Mouse (Mus musculus) myocyte (in vitro differentiated cells): Measurements from ENCODE around the gene Ybx2.

ENCODE experiments used
- CEBPB ChIP-seq: IDR thresholded peaks from 2 replicates; pipeline ENCODE4 v1.6.1; 2011; ENCODE audit warnings: mild to moderate bottlenecking, moderate library complexity; ENCODE audit not compliant: poor library complexity, insufficient read depth, severe bottlenecking
- E2F4 ChIP-seq: IDR thresholded peaks from one replicate; pipeline ENCODE4 v1.6.1; 2011; ENCODE audit warnings: mild to moderate bottlenecking, control low read depth, moderate library complexity; ENCODE audit not compliant: insufficient read depth
- MAX ChIP-seq: IDR thresholded peaks from one replicate; pipeline ENCODE4 v1.6.1; 2011; ENCODE audit warnings: low read depth, mild to moderate bottlenecking, control low read depth
- MYOD1 ChIP-seq, 3 experiments: IDR thresholded peaks; one replicate each; pipeline ENCODE4 v1.6.1; 2011; ENCODE audit warnings: control low read depth in 2 of 3, low read depth in 2 of 3, mild to moderate bottlenecking in 2 of 3, moderate library complexity in 1 of 3; ENCODE audit not compliant: insufficient read length in 2 of 3, control insufficient read depth in 1 of 3
- MYOG ChIP-seq, 3 experiments: IDR thresholded peaks; one replicate each; pipeline ENCODE4 v1.6.1; 2011; ENCODE audit warnings: control low read depth in 2 of 3, low read depth in 2 of 3, mild to moderate bottlenecking in 2 of 3; ENCODE audit not compliant: insufficient read length in 2 of 3, control insufficient read depth in 1 of 3, insufficient read depth in 1 of 3
- POLR2A ChIP-seq: IDR thresholded peaks from one replicate; pipeline ENCODE4 v1.6.1; 2011; ENCODE audit warnings: low read depth, mild to moderate bottlenecking, control low read depth, moderate library complexity; ENCODE audit not compliant: insufficient read length
- POLR2AphosphoS2 ChIP-seq: IDR thresholded peaks from one replicate; pipeline ENCODE4 v1.6.1; 2011; ENCODE audit warnings: low read depth, control low read depth; ENCODE audit not compliant: insufficient read length
- REST ChIP-seq: IDR thresholded peaks from one replicate; pipeline ENCODE4 v1.6.1; 2011; ENCODE audit warnings: mild to moderate bottlenecking, control low read depth, moderate library complexity; ENCODE audit not compliant: insufficient read depth, insufficient read length
- SRF ChIP-seq: IDR thresholded peaks from one replicate; pipeline ENCODE4 v1.6.1; 2011; ENCODE audit warnings: low read depth; ENCODE audit not compliant: control insufficient read depth, insufficient read length
- TCF12 ChIP-seq: IDR thresholded peaks from one replicate; pipeline ENCODE4 v1.6.1; 2011; ENCODE audit warnings: mild to moderate bottlenecking, control low read depth; ENCODE audit not compliant: poor library complexity, insufficient read depth, severe bottlenecking
- TCF3 ChIP-seq: IDR thresholded peaks from one replicate; pipeline ENCODE4 v1.6.1; 2011; ENCODE audit warnings: low read depth, control low read depth; ENCODE audit not compliant: insufficient read length
- USF1 ChIP-seq: IDR thresholded peaks from one replicate; pipeline ENCODE4 v1.6.1; 2011; ENCODE audit warnings: low read depth, mild to moderate bottlenecking, control low read depth, moderate library complexity

- TF ChIP-seq POLR2A (no peak), TCF12 (no peak), E2F4 (no peak), MYOD1 (IDR thresholded peaks at IDR 0.05; ENCODE audit: control insufficient read depth in 1 of 3, insufficient read length in 2 of 3, low read depth in 2 of 3) (no peak), POLR2AphosphoS2 (no peak), MYOG (IDR thresholded peaks at IDR 0.05; ENCODE audit: control insufficient read depth in 1 of 3, insufficient read depth in 1 of 3, insufficient read length in 2 of 3, low read depth in 2 of 3) (no peak), REST (no peak), USF1 (no peak), CEBPB (no peak), MAX (no peak), TCF3 (no peak), SRF (no peak)
These were observed 12.8 kb upstream of the Ybx2 start for GRCm38 (mm10) chr11:69922796-69923195.
